Mouse (Mus musculus): ENCODE results near the gene Fam20a. TPM values are rescaled to one million over a fixed set of nuclear protein-coding genes. Genes with fewer than 3 reads are reported as not detected.

Gene Fam20a
- polyA plus RNA-seq, 1 experiment from 2014 or later, result 2.5 TPM

DNA sequence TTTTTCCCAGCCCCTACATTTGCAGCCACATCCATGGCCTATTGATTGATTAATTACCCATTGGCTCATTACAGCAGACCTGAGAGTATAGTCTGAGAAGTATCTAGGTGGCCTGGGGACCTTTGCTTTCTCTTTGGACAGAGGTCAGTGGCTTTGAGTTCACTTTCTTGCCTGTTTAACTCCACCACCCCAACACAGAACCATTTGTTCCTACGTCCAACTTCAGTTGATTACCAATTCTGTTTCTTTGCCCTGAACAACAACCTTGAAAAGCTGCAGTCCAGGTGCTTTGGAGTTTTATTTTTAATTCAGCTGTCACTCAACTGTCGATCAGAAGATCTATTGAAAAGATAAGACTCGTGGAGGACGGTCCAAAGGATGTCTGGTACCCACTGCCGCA, 12.6 kb downstream of the Fam20a start:
- Histone ChIP-seq H3K27ac (replicated peaks) (no peak overlapping the region), H3K4me3 (no peak overlapping the region), H3K4me1 (no peaks in the 10 kb centered on the region), H3K4me2 (replicated peaks) (no peak overlapping the region), H3K36me3 (no peaks in the 10 kb centered on the region), H3K9ac (replicated peaks) (no peak overlapping the region), H3K27me3 (no peaks in the 10 kb centered on the region), H3K9me3 (no peaks in the 10 kb centered on the region)
- WGBS, result 84% methylated on average over 5 of the region's 5 CpGs
- no peak for ATAC-seq (ENCODE audit: low FRiP score, low read depth)

DNA sequence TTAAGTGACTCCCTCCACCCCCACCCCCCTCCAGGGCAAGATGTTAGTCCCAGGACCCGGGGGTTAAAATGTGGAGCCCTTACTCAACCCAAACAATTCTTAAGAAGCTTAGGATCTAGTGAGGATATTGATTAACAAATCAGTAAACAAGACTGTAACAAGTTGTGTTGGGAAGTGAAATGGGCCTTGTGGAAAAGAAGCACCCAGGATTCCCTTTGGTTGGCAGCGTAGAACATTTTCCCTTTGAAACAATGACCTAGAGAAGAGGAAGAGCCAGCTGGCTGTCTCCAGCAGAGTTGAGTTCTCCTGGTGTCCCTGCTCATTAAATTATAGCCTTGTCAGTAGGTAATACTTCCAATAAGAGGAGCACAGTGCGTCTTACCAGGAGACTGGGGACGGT, 13.3 kb downstream of the Fam20a start:
- WGBS, result 93% methylated on average over 4 of the region's 4 CpGs
- ATAC-seq (ENCODE audit: low FRiP score, low read depth), result no peak

GRCm38 (mm10) chr11:109707442-109707841, 14.6 kb downstream of the Fam20a start:
- Histone ChIP-seq H3K4me3 (no peak overlapping the region), H3K9ac (replicated peaks) (no peak overlapping the region), H3K27me3 (no peaks in the 10 kb centered on the region), H3K4me1 (peaks cover 3% of the 10 kb centered on the region; the same call in 1 of the 2 replicates), H3K27ac (replicated peaks) (no peak overlapping the region), H3K9me3 (no peaks in the 10 kb centered on the region), H3K4me2 (replicated peaks) (no peak overlapping the region), H3K36me3 (no peaks in the 10 kb centered on the region)
- ATAC-seq (ENCODE audit: low FRiP score, low read depth), result no peak
- WGBS, result 78% methylated on average over 3 of the region's 3 CpGs

More for the DNA sequence above, 13.3 kb downstream of the Fam20a start:
- Histone ChIP-seq H3K9me3 (no peaks in the 10 kb centered on the region), H3K4me1 (peaks cover under 1% of the 10 kb centered on the region; the same call in 1 of the 2 replicates), H3K27ac (replicated peaks) (no peak overlapping the region), H3K27me3 (no peaks in the 10 kb centered on the region), H3K9ac (replicated peaks) (no peak overlapping the region), H3K4me3 (no peak overlapping the region), H3K36me3 (no peaks in the 10 kb centered on the region), H3K4me2 (replicated peaks) (no peak overlapping the region)

DNA sequence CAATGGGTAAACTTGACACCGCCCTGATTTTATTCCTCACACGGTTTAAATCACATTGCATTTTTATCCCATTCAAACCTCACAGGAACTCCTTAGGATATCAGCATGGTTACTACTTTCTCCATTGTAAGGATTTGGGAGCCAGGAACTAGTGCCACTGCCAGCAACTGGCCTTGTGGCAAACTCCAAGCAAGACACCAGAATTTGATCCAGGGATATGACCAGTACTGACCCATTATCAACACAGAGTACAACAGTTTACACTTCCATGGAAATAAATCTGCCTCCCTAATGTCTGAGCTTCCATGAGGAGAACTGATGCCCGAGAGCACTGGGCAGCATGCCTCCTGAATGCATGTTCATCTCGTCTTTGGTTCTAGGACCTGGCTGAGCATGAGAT, 15.5 kb downstream of the Fam20a start:
- Histone ChIP-seq H3K4me1 (peaks cover 3% of the 10 kb centered on the region; the same call in 1 of the 2 replicates), H3K4me2 (replicated peaks) (no peak overlapping the region), H3K27ac (replicated peaks) (no peak overlapping the region), H3K9ac (replicated peaks) (no peak overlapping the region), H3K9me3 (no peaks in the 10 kb centered on the region), H3K4me3 (no peak overlapping the region), H3K27me3 (no peaks in the 10 kb centered on the region), H3K36me3 (no peaks in the 10 kb centered on the region)
- WGBS, result 84% methylated on average over 4 of the region's 4 CpGs
- no peak for ATAC-seq (ENCODE audit: low FRiP score, low read depth)

DNA sequence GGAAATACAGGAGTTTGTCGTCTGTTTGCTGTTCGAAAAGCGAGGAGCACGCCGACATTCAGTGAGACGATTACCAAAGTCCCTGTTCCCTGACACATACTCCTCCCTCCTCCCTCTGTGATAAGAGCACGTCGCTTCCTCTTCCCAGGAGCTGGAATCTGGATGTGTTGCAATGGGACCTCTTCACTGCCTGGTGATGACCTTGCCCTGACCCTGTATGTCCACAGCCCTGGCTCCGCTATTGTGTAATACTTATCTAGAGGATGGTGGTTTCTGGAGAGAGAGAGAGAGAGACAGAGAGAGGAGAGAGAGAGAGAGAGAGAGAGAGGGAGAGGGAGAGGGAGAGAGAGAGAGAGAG, 16.0 kb downstream of the Fam20a start:
- Histone ChIP-seq H3K9ac (replicated peaks) (no peak overlapping the region), H3K27me3 (no peaks in the 10 kb centered on the region), H3K9me3 (no peaks in the 10 kb centered on the region), H3K4me3 (no peak overlapping the region), H3K4me2 (replicated peaks) (no peak overlapping the region), H3K36me3 (no peaks in the 10 kb centered on the region), H3K4me1 (peaks cover 3% of the 10 kb centered on the region; the same call in 1 of the 2 replicates), H3K27ac (replicated peaks) (no peak overlapping the region)
- no peak for ATAC-seq (ENCODE audit: low FRiP score, low read depth)
- 80% methylated on average over 9 of the region's 9 CpGs for WGBS

DNA sequence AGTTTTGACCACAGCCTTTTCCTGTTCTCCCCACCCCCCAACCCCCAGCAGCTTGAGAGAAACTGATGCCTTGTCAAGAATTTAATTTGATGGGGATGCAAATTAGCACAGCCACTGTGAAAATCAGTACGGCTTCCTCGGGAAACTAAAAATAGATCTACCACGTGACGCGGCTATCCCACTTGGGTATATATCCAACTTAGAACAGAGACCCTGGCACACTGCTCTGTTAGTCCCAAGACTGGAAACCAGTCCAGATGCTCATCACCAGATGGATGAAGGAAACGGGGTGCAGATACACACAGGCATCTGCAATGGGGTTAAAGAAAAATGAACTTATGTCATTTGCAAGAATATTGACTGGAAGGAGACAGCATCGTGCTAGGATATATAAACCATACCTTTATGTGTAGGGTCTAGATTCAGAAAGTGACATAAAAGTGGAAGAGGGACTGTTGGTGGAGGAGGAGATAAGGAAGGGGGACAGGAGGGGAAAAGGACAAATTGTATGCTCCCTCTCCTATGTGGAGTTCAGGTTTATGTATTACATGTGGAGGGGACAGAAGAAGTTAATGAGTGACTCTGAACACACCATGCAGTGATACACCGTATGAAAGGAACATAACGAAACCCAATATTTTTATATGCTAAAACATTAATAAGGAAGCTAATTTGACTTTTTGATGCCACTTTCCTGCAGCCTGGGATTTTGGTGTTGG, 16.6 kb downstream of the Fam20a start:
- Histone ChIP-seq H3K36me3 (no peaks in the 10 kb centered on the region), H3K4me1 (peaks cover 3% of the 10 kb centered on the region; the same call in 1 of the 2 replicates), H3K27ac (replicated peaks) (no peak overlapping the region), H3K9me3 (no peaks in the 10 kb centered on the region), H3K4me2 (replicated peaks) (no peak overlapping the region), H3K4me3 (no peak overlapping the region), H3K27me3 (no peaks in the 10 kb centered on the region), H3K9ac (replicated peaks) (no peak overlapping the region)
- 92% methylated on average over 9 of the region's 9 CpGs for WGBS
- ATAC-seq (ENCODE audit: low FRiP score, low read depth), result no peak

- H3K36me3 ChIP-seq, result no peaks in the 10 kb centered on the region
- no peak for ATAC-seq (ENCODE audit: low FRiP score, low read depth)
- peaks cover 3% of the 10 kb centered on the region; the same call in 1 of the 2 replicates for H3K4me1 ChIP-seq
- H3K9ac ChIP-seq (replicated peaks), result no peak overlapping the region
- no peaks in the 10 kb centered on the region for H3K9me3 ChIP-seq
- no peak overlapping the region for H3K27ac ChIP-seq (replicated peaks)
- H3K27me3 ChIP-seq, result no peaks in the 10 kb centered on the region
- 89% methylated on average over 22 of the region's 22 CpGs for WGBS
- H3K4me2 ChIP-seq (replicated peaks), result no peak overlapping the region
- H3K4me3 ChIP-seq, result no peak overlapping the region
Measured at GRCm38 (mm10) chr11:109704311-109705205, 17.5 kb downstream of the Fam20a start.

DNA sequence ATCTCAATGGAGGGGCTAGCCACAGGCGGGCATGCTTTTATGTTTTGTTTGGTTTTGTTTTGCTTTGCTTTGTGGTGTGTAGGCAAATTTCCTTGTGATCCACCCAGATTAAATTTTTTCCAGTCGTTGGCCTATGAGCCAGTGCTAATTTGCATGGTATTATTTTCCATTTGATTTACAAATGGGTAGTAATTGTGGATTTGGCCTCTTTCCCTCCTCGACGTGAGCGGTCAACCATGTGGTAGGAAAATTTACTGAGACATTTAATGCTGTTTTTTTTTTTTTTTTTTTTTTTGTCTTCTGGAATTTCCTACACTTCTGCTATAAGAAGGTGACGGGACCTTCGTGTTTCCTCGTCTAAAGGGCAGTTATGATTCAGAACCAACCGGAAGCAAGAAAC, 18.2 kb downstream of the Fam20a start:
- no peak overlapping the region for H3K4me3 ChIP-seq
- no peak for ATAC-seq (ENCODE audit: low FRiP score, low read depth)
- H3K27me3 ChIP-seq, result no peaks in the 10 kb centered on the region
- no peak overlapping the region for H3K9ac ChIP-seq (replicated peaks)
- H3K27ac ChIP-seq (replicated peaks), result no peak overlapping the region
- no peak overlapping the region for H3K4me2 ChIP-seq (replicated peaks)
- 81% methylated on average over 9 of the region's 9 CpGs for WGBS
- H3K4me1 ChIP-seq, result peaks cover 3% of the 10 kb centered on the region; the same call in 1 of the 2 replicates
- H3K36me3 ChIP-seq, result no peaks in the 10 kb centered on the region
- no peaks in the 10 kb centered on the region for H3K9me3 ChIP-seq

GRCm38 (mm10) chr11:109702031-109702815, 19.9 kb downstream of the Fam20a start:
- no peak for ATAC-seq (ENCODE audit: low FRiP score, low read depth)
- 58% methylated on average over 10 of the region's 10 CpGs for WGBS

DNA sequence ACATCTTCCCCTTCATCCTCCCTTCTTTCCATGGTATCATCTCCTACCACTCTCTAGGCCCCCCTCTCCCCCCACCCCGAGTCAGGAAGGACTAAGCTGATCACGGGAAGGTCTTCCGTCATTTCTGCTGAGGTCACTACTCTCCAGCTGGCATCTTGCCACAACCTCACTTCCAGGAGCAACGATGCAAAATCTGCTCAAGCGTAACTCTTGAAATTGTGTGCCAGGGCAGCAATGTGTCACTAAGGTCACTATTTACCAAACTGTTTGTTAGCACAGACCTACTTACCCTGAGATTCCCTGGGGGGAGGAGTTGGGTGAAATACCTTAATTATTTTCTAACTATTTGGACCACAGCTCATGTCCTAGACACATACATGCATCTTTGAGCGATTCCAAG, 21.3 kb downstream of the Fam20a start:
- 85% methylated on average over 6 of the region's 6 CpGs for WGBS
- no peak overlapping the region for H3K4me3 ChIP-seq
- no peak for ATAC-seq (ENCODE audit: low FRiP score, low read depth)

More at GRCm38 (mm10) chr11:109702031-109702815, 19.9 kb downstream of the Fam20a start:
- no peak overlapping the region for H3K4me2 ChIP-seq (replicated peaks)
- no peaks in the 10 kb centered on the region for H3K9me3 ChIP-seq
- H3K4me1 ChIP-seq, result peaks cover 3% of the 10 kb centered on the region; the same call in 1 of the 2 replicates
- H3K4me3 ChIP-seq, result no peak overlapping the region
- no peaks in the 10 kb centered on the region for H3K27me3 ChIP-seq
- no peak overlapping the region for H3K27ac ChIP-seq (replicated peaks)
- no peak overlapping the region for H3K9ac ChIP-seq (replicated peaks)
- no peaks in the 10 kb centered on the region for H3K36me3 ChIP-seq

GRCm38 (mm10) chr11:109699784-109700183, 22.3 kb downstream of the Fam20a start:
- no peaks in the 10 kb centered on the region for H3K27me3 ChIP-seq
- no peaks in the 10 kb centered on the region for H3K36me3 ChIP-seq
- peaks cover 3% of the 10 kb centered on the region; the same call in 1 of the 2 replicates for H3K4me1 ChIP-seq
- H3K9ac ChIP-seq (replicated peaks), result no peak overlapping the region
- no peaks in the 10 kb centered on the region for H3K9me3 ChIP-seq
- 58% methylated on average over 2 of the region's 2 CpGs for WGBS
- no peak overlapping the region for H3K27ac ChIP-seq (replicated peaks)
- no peak overlapping the region for H3K4me2 ChIP-seq (replicated peaks)
- no peak for ATAC-seq (ENCODE audit: low FRiP score, low read depth)
- H3K4me3 ChIP-seq, result no peak overlapping the region

More for the DNA sequence above, 21.3 kb downstream of the Fam20a start:
- Histone ChIP-seq H3K9me3 (no peaks in the 10 kb centered on the region), H3K4me1 (peaks cover 3% of the 10 kb centered on the region; the same call in 1 of the 2 replicates), H3K9ac (replicated peaks) (no peak overlapping the region), H3K27ac (replicated peaks) (no peak overlapping the region), H3K27me3 (no peaks in the 10 kb centered on the region), H3K4me2 (replicated peaks) (no peak overlapping the region), H3K36me3 (no peaks in the 10 kb centered on the region)

Data from midbrain, embryonic 12.5 days (tissue).